Comparison of ENCODE assay signal across 7 mouse cellular contexts in genomic region chr9:14751503-14752000, GRCm38 (mm10). TPM values are rescaled to one million over a fixed set of nuclear protein-coding genes. Genes with fewer than 3 reads are reported as not detected.
DNase-seq lines count a peak whose midpoint lies in the region; ATAC-seq lines count a peak whose summit lies in the region.

No protein-coding gene starts in this region.

- DNase-seq in spleen, postnatal 4 days (ENCODE audit: low spot score in 2 of 2): peak; percentile 17 to 67
- no peak for DNase-seq in spleen, postnatal 36 days (ENCODE audit: low spot score in 2 of 2)
- DNase-seq in left cerebral cortex, adult 9 months (ENCODE audit: low spot score in 2 of 2): no peak

- peak overlapping the region; percentile 81 for H3K4me2 ChIP-seq in embryonic facial prominence, embryonic 12.5 days (replicated peaks)
- peak overlapping the region; percentile 86 for H3K4me2 ChIP-seq in hindbrain, embryonic 13.5 days
- peak overlapping the region; percentile 74 for H3K4me2 ChIP-seq in liver, embryonic 15.5 days
- H3K4me2 ChIP-seq in neural tube, embryonic 15.5 days: peak overlapping the region; percentile 88

- peaks cover 8% of the 10 kb centered on the region; the same call in 1 of the 2 replicates for H3K4me1 ChIP-seq in embryonic facial prominence, embryonic 12.5 days
- peaks cover 16% of the 10 kb centered on the region for H3K4me1 ChIP-seq in hindbrain, embryonic 13.5 days (replicated peaks)
- peaks cover 12% of the 10 kb centered on the region for H3K4me1 ChIP-seq in liver, embryonic 15.5 days (replicated peaks)
- H3K4me1 ChIP-seq in neural tube, embryonic 15.5 days: peaks cover 19% of the 10 kb centered on the region

- H3K27ac ChIP-seq in embryonic facial prominence, embryonic 12.5 days: no peak overlapping the region
- H3K27ac ChIP-seq in hindbrain, embryonic 13.5 days: no peak overlapping the region; the same call in 1 of the 2 replicates
- no peak overlapping the region for H3K27ac ChIP-seq in liver, embryonic 15.5 days (replicated peaks)
- H3K27ac ChIP-seq in neural tube, embryonic 15.5 days (replicated peaks): no peak overlapping the region

- peak overlapping the region; percentile 53 for H3K4me3 ChIP-seq in embryonic facial prominence, embryonic 12.5 days
- peak overlapping the region; percentile 56 for H3K4me3 ChIP-seq in hindbrain, embryonic 13.5 days
- peak overlapping the region; percentile 52 for H3K4me3 ChIP-seq in liver, embryonic 15.5 days (replicated peaks)
- H3K4me3 ChIP-seq in neural tube, embryonic 15.5 days (replicated peaks): peak overlapping the region; percentile 49

- H3K36me3 ChIP-seq in embryonic facial prominence, embryonic 12.5 days: no peaks in the 10 kb centered on the region
- no peaks in the 10 kb centered on the region for H3K36me3 ChIP-seq in hindbrain, embryonic 13.5 days
- no peaks in the 10 kb centered on the region for H3K36me3 ChIP-seq in liver, embryonic 15.5 days (replicated peaks)
- H3K36me3 ChIP-seq in neural tube, embryonic 15.5 days: no peaks in the 10 kb centered on the region

- ATAC-seq in embryonic facial prominence, embryonic 12.5 days (ENCODE audit: insufficient number of reproducible peaks, insufficient read depth, low FRiP score, low TSS enrichment): peak; percentile 81
- ATAC-seq in hindbrain, embryonic 13.5 days (ENCODE audit: low FRiP score): peak; percentile 90
- peak; percentile 47 for ATAC-seq in liver, embryonic 15.5 days (ENCODE audit: insufficient read depth)
- ATAC-seq in neural tube, embryonic 15.5 days (ENCODE audit: low FRiP score): peak; percentile 86

- H3K27me3 ChIP-seq in embryonic facial prominence, embryonic 12.5 days: peaks cover 9% of the 10 kb centered on the region
- H3K27me3 ChIP-seq in hindbrain, embryonic 13.5 days: peaks cover 22% of the 10 kb centered on the region
- H3K27me3 ChIP-seq in liver, embryonic 15.5 days: peaks cover 19% of the 10 kb centered on the region
- no peaks in the 10 kb centered on the region for H3K27me3 ChIP-seq in neural tube, embryonic 15.5 days (replicated peaks)

- WGBS in embryonic facial prominence, embryonic 12.5 days: 2% methylated on average over 50 of the region's 50 CpGs
- under 1% methylated on average over 48 of the region's 50 CpGs for WGBS in hindbrain, embryonic 13.5 days
- 1% methylated on average over 50 of the region's 50 CpGs for WGBS in liver, embryonic 15.5 days (ENCODE audit: insufficient replicate concordance)
- under 1% methylated on average over 49 of the region's 50 CpGs for WGBS in neural tube, embryonic 15.5 days

- peak overlapping the region; percentile 47 for H3K9ac ChIP-seq in embryonic facial prominence, embryonic 12.5 days
- H3K9ac ChIP-seq in hindbrain, embryonic 13.5 days: peak overlapping the region; percentile 76
- H3K9ac ChIP-seq in liver, embryonic 15.5 days: peak overlapping the region; percentile 30; the same call in 1 of the 2 replicates
- H3K9ac ChIP-seq in neural tube, embryonic 15.5 days (replicated peaks): peak overlapping the region; percentile 50

- no peaks in the 10 kb centered on the region for H3K9me3 ChIP-seq in embryonic facial prominence, embryonic 12.5 days
- no peaks in the 10 kb centered on the region for H3K9me3 ChIP-seq in hindbrain, embryonic 13.5 days
- H3K9me3 ChIP-seq in liver, embryonic 15.5 days (replicated peaks): no peaks in the 10 kb centered on the region
- no peaks in the 10 kb centered on the region for H3K9me3 ChIP-seq in neural tube, embryonic 15.5 days (replicated peaks)

RNA-seq across cellular contexts. Expression of gene Fut4, which starts 0.6 kb away (rescaled TPM):
- polyA plus RNA-seq in embryonic facial prominence, embryonic 12.5 days (2016; fragmentation: Nextera tagmentation; extraction: Ambion mirVana): 3.7 and 4.6 TPM in 2 replicates
- 1.2 and 1.3 TPM in 2 replicates for polyA plus RNA-seq in hindbrain, embryonic 13.5 days (2015; fragmentation: Nextera tagmentation; extraction: Ambion mirVana)
- 0.63 and 0.76 TPM in 2 replicates for polyA plus RNA-seq in liver, embryonic 15.5 days (2015; fragmentation: Nextera tagmentation; extraction: Ambion mirVana)
- 2.2 and 2.6 TPM in 2 replicates for polyA plus RNA-seq in neural tube, embryonic 15.5 days (2015; fragmentation: Nextera tagmentation; extraction: Ambion mirVana)

RNA-seq across cellular contexts. Expression of gene Piwil4, which starts 11.0 kb away (rescaled TPM):
- 0.08 and 0.18 TPM in 2 replicates for polyA plus RNA-seq in embryonic facial prominence, embryonic 12.5 days (2016; fragmentation: Nextera tagmentation; extraction: Ambion mirVana)
- 0.30 and 0.48 TPM in 2 replicates for polyA plus RNA-seq in hindbrain, embryonic 13.5 days (2015; fragmentation: Nextera tagmentation; extraction: Ambion mirVana)
- polyA plus RNA-seq in liver, embryonic 15.5 days (2015; fragmentation: Nextera tagmentation; extraction: Ambion mirVana): 0.10 TPM in 1 of 2 replicates, not detected in the other
- 0.31 TPM in 2 replicates for polyA plus RNA-seq in neural tube, embryonic 15.5 days (2015; fragmentation: Nextera tagmentation; extraction: Ambion mirVana)

RNA-seq across cellular contexts. Expression of gene 1700012B09Rik, which starts 19.3 kb away (rescaled TPM):
- 0.36 TPM in 1 of 2 replicates, not detected in the other for polyA plus RNA-seq in embryonic facial prominence, embryonic 12.5 days (2016; fragmentation: Nextera tagmentation; extraction: Ambion mirVana)
- 3.7 and 6.3 TPM in 2 replicates for polyA plus RNA-seq in hindbrain, embryonic 13.5 days (2015; fragmentation: Nextera tagmentation; extraction: Ambion mirVana)
- polyA plus RNA-seq in liver, embryonic 15.5 days (2015; fragmentation: Nextera tagmentation; extraction: Ambion mirVana): not detected in 2 replicates
- polyA plus RNA-seq in neural tube, embryonic 15.5 days (2015; fragmentation: Nextera tagmentation; extraction: Ambion mirVana): 0.65 and 1.0 TPM in 2 replicates

RNA-seq across cellular contexts. Expression of gene Mre11a, which starts 32.9 kb away (rescaled TPM):
- 33.4 and 33.8 TPM in 2 replicates for polyA plus RNA-seq in embryonic facial prominence, embryonic 12.5 days (2016; fragmentation: Nextera tagmentation; extraction: Ambion mirVana)
- polyA plus RNA-seq in hindbrain, embryonic 13.5 days (2015; fragmentation: Nextera tagmentation; extraction: Ambion mirVana): 11.9 and 15.5 TPM in 2 replicates
- polyA plus RNA-seq in liver, embryonic 15.5 days (2015; fragmentation: Nextera tagmentation; extraction: Ambion mirVana): 11.4 and 12.4 TPM in 2 replicates
- 10.8 and 14.3 TPM in 2 replicates for polyA plus RNA-seq in neural tube, embryonic 15.5 days (2015; fragmentation: Nextera tagmentation; extraction: Ambion mirVana)

RNA-seq across cellular contexts. Expression of gene Ankrd49, which starts 33.1 kb away (rescaled TPM):
- polyA plus RNA-seq in embryonic facial prominence, embryonic 12.5 days (2016; fragmentation: Nextera tagmentation; extraction: Ambion mirVana): 46.9 and 47.7 TPM in 2 replicates
- 35.6 and 35.7 TPM in 2 replicates for polyA plus RNA-seq in hindbrain, embryonic 13.5 days (2015; fragmentation: Nextera tagmentation; extraction: Ambion mirVana)
- polyA plus RNA-seq in liver, embryonic 15.5 days (2015; fragmentation: Nextera tagmentation; extraction: Ambion mirVana): 21.2 and 23.2 TPM in 2 replicates
- polyA plus RNA-seq in neural tube, embryonic 15.5 days (2015; fragmentation: Nextera tagmentation; extraction: Ambion mirVana): 22.4 and 31.9 TPM in 2 replicates

Comparison
In these comparisons a context has a peak if more than half of its experiments do, and no peak if none do; other contexts are left out.
1. DNase-seq: peak in spleen, postnatal 4 days (2 of 2); none in spleen, postnatal 36 days (0 of 2) and left cerebral cortex, adult 9 months (0 of 2).
2. Peak in every context shown above with its lines, with median percentiles within 50 percentile points of each other: ATAC-seq, H3K4me2 ChIP-seq, H3K4me3 ChIP-seq and H3K9ac ChIP-seq.